Mouse (Mus musculus): ENCODE results near the gene Plekha8. TPM values are rescaled to one million over a fixed set of nuclear protein-coding genes. Genes with fewer than 3 reads are reported as not detected.

The Plekha8 gene
- polyA plus RNA-seq (2016; fragmentation: Nextera tagmentation; extraction: Ambion mirVana) = 16.2 and 16.5 TPM in 2 replicates

- Histone ChIP-seq H3K36me3 (no peaks in the 10 kb centered on the region), H3K27me3 (ENCODE audit: low read depth, poor library complexity, severe bottlenecking) (0 out of 2 replicates have a peak, but pooled peaks cover 3% of the 10 kb centered on the region), H3K27ac (replicated peaks) (peak within 1 kb of the TSS; percentile 90), H3K4me3 (peak within 1 kb of the TSS; percentile 79), H3K9me3 (replicated peaks) (no peaks in the 10 kb centered on the region), H3K4me1 (peaks cover 56% of the 10 kb centered on the region)
- DNase-seq (ENCODE audit: low spot score) = peak; percentile 91
- WGBS = under 1% methylated on average over 49 of the region's 49 CpGs
These were observed at the start of gene Plekha8 for GRCm38 (mm10) chr6:54594469-54595329. Gene Plekha8 (plus strand): TSS chr6:54595111.

DNA sequence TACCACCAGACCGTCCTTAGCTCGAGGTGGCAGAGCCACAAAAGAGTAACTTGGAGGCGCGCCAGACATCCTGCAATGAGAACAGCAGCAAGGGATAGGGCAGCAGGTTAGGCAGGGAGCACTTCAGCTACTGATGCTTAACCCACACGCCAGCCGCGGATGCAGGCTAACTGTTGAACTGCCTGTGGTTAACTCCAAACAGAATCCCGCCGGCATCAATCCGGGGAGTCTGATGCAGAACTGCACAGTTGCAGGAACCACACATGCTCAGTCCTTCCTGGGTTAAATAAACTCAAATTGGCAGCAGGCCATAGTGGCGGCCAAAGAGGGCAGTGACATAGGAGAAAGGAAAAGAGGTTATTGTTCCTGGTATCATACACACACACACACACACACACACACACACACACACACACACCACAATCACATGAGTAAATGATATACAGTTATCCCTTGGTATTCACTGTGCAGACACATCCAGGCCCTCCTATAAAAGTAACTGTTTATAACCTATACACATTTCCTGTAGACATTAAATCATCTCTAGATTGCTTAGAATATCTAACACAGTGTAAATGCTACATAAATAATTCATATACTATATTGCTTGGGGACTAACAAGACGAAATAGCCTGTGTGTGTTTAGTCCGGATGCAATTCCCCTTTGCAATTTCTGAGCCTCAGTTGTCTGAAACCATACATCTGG is 46.4 kb upstream of the Plekha8 start:
- Histone ChIP-seq H3K9me3 (replicated peaks) (no peaks in the 10 kb centered on the region; the same call in 1 of the 2 replicates), H3K4me3 (no peak overlapping the region), H3K27me3 (ENCODE audit: low read depth, poor library complexity, severe bottlenecking) (no peaks in the 10 kb centered on the region), H3K4me1 (peaks cover 31% of the 10 kb centered on the region), H3K36me3 (peaks cover 33% of the 10 kb centered on the region), H3K27ac (replicated peaks) (no peak overlapping the region)
- 91% methylated on average over 13 of the region's 13 CpGs for WGBS
- DNase-seq (ENCODE audit: low spot score) = no peak

DNA sequence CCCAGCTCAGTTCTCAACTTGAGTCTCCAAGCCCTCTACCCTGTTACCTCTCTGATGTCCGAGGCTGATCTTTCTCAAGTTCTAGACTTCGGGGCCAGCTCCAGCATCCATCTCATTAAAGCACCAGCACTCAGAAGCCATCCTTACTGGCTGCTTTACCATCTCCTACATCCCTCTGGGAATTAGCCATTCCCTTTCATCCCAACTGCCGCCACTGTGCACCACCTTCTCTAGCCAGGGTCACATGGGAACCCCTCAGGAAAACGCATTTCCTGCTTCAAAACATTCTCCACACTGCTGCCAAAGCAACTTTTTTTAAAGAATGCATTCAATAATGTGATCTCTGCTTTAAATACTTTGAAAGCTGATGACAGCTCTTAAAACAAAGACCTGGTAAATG is 45.6 kb upstream of the Plekha8 start:
- no peak overlapping the region for H3K4me3 ChIP-seq
- DNase-seq (ENCODE audit: low spot score) = no peak
- H3K27ac ChIP-seq (replicated peaks) = 0 out of 2 replicates have a peak overlapping the region, but pooled peaks have one; percentile 13
- peaks cover 24% of the 10 kb centered on the region for H3K36me3 ChIP-seq
- no peaks in the 10 kb centered on the region for H3K27me3 ChIP-seq (ENCODE audit: low read depth, poor library complexity, severe bottlenecking)
- peaks cover 40% of the 10 kb centered on the region for H3K4me1 ChIP-seq
- 75% methylated on average over 4 of the region's 4 CpGs for WGBS
- H3K9me3 ChIP-seq (replicated peaks) = no peaks in the 10 kb centered on the region

GRCm38 (mm10) chr6:54550801-54551323 is 44.0 kb upstream of the Plekha8 start:
- peaks cover 55% of the 10 kb centered on the region for H3K4me1 ChIP-seq
- 61% methylated on average over 6 of the region's 7 CpGs for WGBS

DNA sequence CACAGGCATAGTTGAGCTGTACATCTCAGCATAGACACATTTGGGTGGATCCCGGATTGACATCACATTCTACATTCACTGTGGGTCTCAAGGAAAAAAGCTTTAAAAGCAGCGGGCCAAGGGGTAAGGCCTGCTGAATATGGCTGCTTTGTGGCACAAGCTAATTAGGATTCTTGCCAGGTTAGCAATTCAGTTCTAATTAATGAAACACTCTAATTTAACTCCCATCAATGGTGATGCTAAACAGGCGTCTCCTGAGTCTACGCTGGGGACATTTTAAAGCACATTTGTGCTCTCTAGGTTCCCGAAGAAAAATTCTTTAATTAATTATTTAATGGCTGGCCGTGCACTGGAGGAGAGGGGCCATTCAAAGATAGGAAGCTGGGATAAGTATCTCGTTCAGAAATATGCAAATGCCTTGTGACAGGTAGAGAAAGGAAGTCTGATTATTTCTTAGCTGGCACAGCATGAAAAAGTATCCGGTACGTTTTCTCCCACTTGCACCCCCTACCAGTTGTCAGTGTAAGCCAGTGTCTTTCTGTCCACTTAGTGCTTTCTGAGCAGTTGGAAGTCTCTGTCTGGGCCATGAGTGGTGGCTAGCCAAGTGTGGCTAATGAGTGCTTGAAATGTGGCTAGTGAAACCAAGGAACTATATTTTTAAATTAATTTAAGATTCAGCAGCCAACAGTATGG is 42.0 kb upstream of the Plekha8 start:
- no peak for DNase-seq (ENCODE audit: low spot score)
- Histone ChIP-seq H3K36me3 (peaks cover 12% of the 10 kb centered on the region), H3K4me3 (no peak overlapping the region), H3K9me3 (replicated peaks) (no peaks in the 10 kb centered on the region), H3K4me1 (peaks cover 62% of the 10 kb centered on the region), H3K27me3 (ENCODE audit: low read depth, poor library complexity, severe bottlenecking) (no peaks in the 10 kb centered on the region), H3K27ac (replicated peaks) (peak overlapping the region; percentile 88)
- WGBS = 47% methylated on average over 9 of the region's 9 CpGs

More at GRCm38 (mm10) chr6:54550801-54551323, 44.0 kb upstream of the Plekha8 start:
- Histone ChIP-seq H3K36me3 (peaks cover 15% of the 10 kb centered on the region), H3K9me3 (replicated peaks) (no peaks in the 10 kb centered on the region), H3K4me3 (no peak overlapping the region), H3K27ac (replicated peaks) (peak overlapping the region; percentile 38; the same call in 1 of the 2 replicates), H3K27me3 (ENCODE audit: low read depth, poor library complexity, severe bottlenecking) (no peaks in the 10 kb centered on the region)
- DNase-seq (ENCODE audit: low spot score) = no peak

DNA sequence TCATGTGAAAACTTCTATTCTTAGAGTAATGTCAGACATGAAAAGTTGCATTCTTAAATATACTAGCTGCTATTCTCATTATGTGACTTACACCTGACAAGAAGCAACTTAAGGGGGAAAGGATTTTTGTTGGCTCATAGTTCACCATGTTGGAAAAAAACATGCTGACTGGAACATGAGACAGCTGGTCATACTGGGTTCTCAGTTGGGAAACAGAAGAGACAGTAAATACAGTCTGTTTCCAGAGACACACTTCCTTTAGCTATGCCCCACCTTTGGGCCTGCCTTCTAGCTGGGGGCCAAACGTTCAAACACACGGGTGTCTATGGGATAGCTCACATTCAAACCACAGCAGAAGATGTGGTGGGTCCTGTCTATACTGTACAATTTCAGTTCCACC is 41.3 kb upstream of the Plekha8 start:
- peak overlapping the region; percentile 88 for H3K27ac ChIP-seq (replicated peaks)
- H3K4me3 ChIP-seq = no peak overlapping the region
- no peaks in the 10 kb centered on the region for H3K27me3 ChIP-seq (ENCODE audit: low read depth, poor library complexity, severe bottlenecking)
- WGBS = 78% methylated on average over 2 of the region's 2 CpGs
- H3K36me3 ChIP-seq = peaks cover 5% of the 10 kb centered on the region
- H3K4me1 ChIP-seq = peaks cover 65% of the 10 kb centered on the region
- no peak for DNase-seq (ENCODE audit: low spot score)
- H3K9me3 ChIP-seq (replicated peaks) = no peaks in the 10 kb centered on the region

GRCm38 (mm10) chr6:54554341-54555110 is 40.4 kb upstream of the Plekha8 start:
- WGBS = 22% methylated on average over 8 of the region's 8 CpGs
- Histone ChIP-seq H3K27ac (replicated peaks) (peak overlapping the region; percentile 88), H3K36me3 (peaks cover 5% of the 10 kb centered on the region), H3K9me3 (replicated peaks) (no peaks in the 10 kb centered on the region), H3K4me3 (peak overlapping the region; percentile 26), H3K4me1 (peaks cover 68% of the 10 kb centered on the region), H3K27me3 (ENCODE audit: low read depth, poor library complexity, severe bottlenecking) (no peaks in the 10 kb centered on the region)
- DNase-seq (ENCODE audit: low spot score) = peak; percentile 88

GRCm38 (mm10) chr6:54555816-54556215 is 39.1 kb upstream of the Plekha8 start:
- H3K9me3 ChIP-seq (replicated peaks) = no peaks in the 10 kb centered on the region
- H3K27me3 ChIP-seq (ENCODE audit: low read depth, poor library complexity, severe bottlenecking) = no peaks in the 10 kb centered on the region; the same call in 1 of the 2 replicates
- WGBS = 73% methylated on average over 1 of the region's 1 CpGs
- H3K36me3 ChIP-seq = peaks cover 5% of the 10 kb centered on the region
- no peak for DNase-seq (ENCODE audit: low spot score)
- H3K27ac ChIP-seq (replicated peaks) = peak overlapping the region; percentile 88
- no peak overlapping the region for H3K4me3 ChIP-seq
- H3K4me1 ChIP-seq = peaks cover 72% of the 10 kb centered on the region

- Histone ChIP-seq H3K9me3 (replicated peaks) (no peaks in the 10 kb centered on the region), H3K4me3 (no peak overlapping the region), H3K27me3 (ENCODE audit: low read depth, poor library complexity, severe bottlenecking) (no peaks in the 10 kb centered on the region; the same call in 1 of the 2 replicates), H3K4me1 (peaks cover 65% of the 10 kb centered on the region), H3K27ac (replicated peaks) (no peak overlapping the region), H3K36me3 (peaks cover 5% of the 10 kb centered on the region)
- DNase-seq (ENCODE audit: low spot score) = no peak
- 93% methylated on average over 7 of the region's 7 CpGs for WGBS
These were observed 37.2 kb upstream of the Plekha8 start for GRCm38 (mm10) chr6:54557671-54558070.

GRCm38 (mm10) chr6:54558466-54558865 is 36.4 kb upstream of the Plekha8 start:
- no peak for DNase-seq (ENCODE audit: low spot score)
- H3K4me3 ChIP-seq = no peak overlapping the region
- H3K9me3 ChIP-seq (replicated peaks) = no peaks in the 10 kb centered on the region
- H3K4me1 ChIP-seq = peaks cover 62% of the 10 kb centered on the region
- H3K27me3 ChIP-seq (ENCODE audit: low read depth, poor library complexity, severe bottlenecking) = no peaks in the 10 kb centered on the region; the same call in 1 of the 2 replicates
- 0 out of 2 replicates have a peak overlapping the region, but pooled peaks have one; percentile 18 for H3K27ac ChIP-seq (replicated peaks)
- WGBS = 80% methylated on average over 7 of the region's 7 CpGs
- H3K36me3 ChIP-seq = peaks cover 5% of the 10 kb centered on the region

DNA sequence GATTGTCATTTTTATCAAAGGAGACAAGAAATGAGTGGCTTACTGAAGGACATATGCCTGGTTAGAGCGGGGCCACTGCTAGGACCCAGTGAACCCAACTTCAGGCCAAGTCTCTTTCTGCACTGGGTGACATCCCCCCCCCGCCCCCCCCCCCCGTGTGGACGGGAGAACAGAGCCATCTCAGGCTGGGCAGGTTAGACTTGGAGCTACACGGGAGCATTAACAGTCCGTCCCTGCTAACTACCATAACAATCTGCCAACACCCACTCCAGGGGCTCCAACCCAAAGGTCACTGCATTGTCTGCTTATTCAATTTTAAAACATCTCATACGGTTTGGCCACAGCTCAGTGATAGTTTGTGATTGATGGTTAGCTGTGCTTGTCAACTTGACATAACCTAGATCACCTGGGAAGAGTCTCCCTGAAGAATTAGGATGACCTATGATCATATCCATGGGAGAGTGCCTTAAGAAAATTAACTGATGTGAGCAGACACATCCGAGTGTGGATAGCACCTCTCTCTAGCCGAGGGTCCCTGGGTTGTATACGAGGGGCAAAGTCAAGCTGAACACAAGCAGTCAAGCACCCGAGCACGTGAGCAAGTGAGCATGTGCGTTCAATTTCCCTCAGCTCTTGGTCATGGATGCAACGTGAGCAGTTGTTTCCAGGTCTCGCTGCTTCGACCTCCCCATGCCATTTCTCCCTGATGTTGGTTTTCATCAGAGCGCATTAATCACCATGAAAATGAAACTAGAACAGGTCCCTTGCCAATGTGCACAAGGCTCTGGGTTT is 32.7 kb upstream of the Plekha8 start:
- H3K27me3 ChIP-seq (ENCODE audit: low read depth, poor library complexity, severe bottlenecking) = peaks cover 22% of the 10 kb centered on the region
- WGBS = 80% methylated on average over 17 of the region's 17 CpGs
- no peaks in the 10 kb centered on the region for H3K9me3 ChIP-seq (replicated peaks)
- H3K36me3 ChIP-seq = peaks cover 5% of the 10 kb centered on the region
- H3K4me3 ChIP-seq = no peak overlapping the region
- no peak for DNase-seq (ENCODE audit: low spot score)
- peaks cover 69% of the 10 kb centered on the region for H3K4me1 ChIP-seq
- no peak overlapping the region for H3K27ac ChIP-seq (replicated peaks)
